Mouse (Mus musculus) CD8-positive naive resting alpha-beta T cell, adult 2 months (primary cell): ENCODE measurements around the gene Cited2.

ENCODE experiments used
- DNase-seq, 2 experiments: peaks; one replicate each; pipeline ENCODE4 v3.0.0; 2022; ENCODE audit warnings: low read depth in 2 of 2, low spot score in 2 of 2

Gene Cited2

GRCm38 (mm10) chr10:17723421-17723841, 413 bp downstream of the Cited2 start:
- no peak for DNase-seq

- DNase-seq = peak; percentile 80 to 85
These were observed 1.1 kb downstream of the Cited2 start for GRCm38 (mm10) chr10:17723871-17724741.

- no peak for DNase-seq
These were observed 2.1 kb downstream of the Cited2 start for GRCm38 (mm10) chr10:17725037-17725584.

GRCm38 (mm10) chr10:17725644-17726372, 2.8 kb downstream of the Cited2 start:
- DNase-seq = no peak

- DNase-seq = no peak
These were observed 3.3 kb downstream of the Cited2 start for GRCm38 (mm10) chr10:17726373-17726720.

GRCm38 (mm10) chr10:17727161-17727925, 4.3 kb downstream of the Cited2 start:
- peak in 1 of 2 experiments; percentile 7 for DNase-seq

GRCm38 (mm10) chr10:17727926-17728279, 4.9 kb downstream of the Cited2 start:
- DNase-seq = peak in 1 of 2 experiments; percentile 24

GRCm38 (mm10) chr10:17728711-17729110, 5.7 kb downstream of the Cited2 start:
- peak in 1 of 2 experiments; percentile 14 for DNase-seq

- DNase-seq = no peak
These were observed 6.5 kb downstream of the Cited2 start for GRCm38 (mm10) chr10:17729476-17729875.

- peak; percentile 68 to 77 for DNase-seq
These were observed 10.0 kb downstream of the Cited2 start for GRCm38 (mm10) chr10:17733057-17733456.

GRCm38 (mm10) chr10:17742581-17742980, 19.6 kb downstream of the Cited2 start:
- no peak for DNase-seq

- no peak for DNase-seq
These were observed 29.5 kb downstream of the Cited2 start for GRCm38 (mm10) chr10:17752478-17752877.

GRCm38 (mm10) chr10:17759772-17760171, 36.8 kb downstream of the Cited2 start:
- DNase-seq = no peak

- DNase-seq = no peak
These were observed 38.0 kb downstream of the Cited2 start for GRCm38 (mm10) chr10:17760750-17761613.

GRCm38 (mm10) chr10:17761652-17762051, 38.6 kb downstream of the Cited2 start:
- no peak for DNase-seq

- DNase-seq = no peak
These were observed 39.9 kb downstream of the Cited2 start for GRCm38 (mm10) chr10:17762946-17763345.

- no peak for DNase-seq
These were observed 46.8 kb downstream of the Cited2 start for GRCm38 (mm10) chr10:17769856-17770255.

- peak; percentile 26 to 52 for DNase-seq
These were observed 49.3 kb downstream of the Cited2 start for GRCm38 (mm10) chr10:17772364-17772763.

- DNase-seq = no peak
These were observed 51.3 kb downstream of the Cited2 start for GRCm38 (mm10) chr10:17774366-17774765.

GRCm38 (mm10) chr10:17775079-17775478, 52.1 kb downstream of the Cited2 start:
- no peak for DNase-seq
